Mouse (Mus musculus) embryonic facial prominence, embryonic 13.5 days (tissue): ENCODE measurements around the gene Grm5. TPM values are rescaled to one million over a fixed set of nuclear protein-coding genes. Genes with fewer than 3 reads are reported as not detected.

Experiments
- ATAC-seq: fragments of 200-750 bp; cut with Nextera tagmentation; 2 replicates; pipeline ENCODE4 v1.8.0; 2017; ENCODE audit warnings: low read depth; ENCODE audit not compliant: insufficient number of reproducible peaks, insufficient read depth, low FRiP score, low TSS enrichment
- H3K27ac ChIP-seq: fragments of 300-500 bp; sonication (generic); 2 replicates; pipeline ENCODE4 v1.5.1; 2015; ENCODE audit warnings: moderate library complexity, mild to moderate bottlenecking, inconsistent platforms
- H3K27me3 ChIP-seq: fragments of 300-500 bp; sonication (generic); 2 replicates; pipeline ENCODE4 v1.6.1; 2015; ENCODE audit warnings: mild to moderate bottlenecking, inconsistent platforms
- H3K36me3 ChIP-seq: fragments of 300-500 bp; sonication (generic); 2 replicates; pipeline ENCODE4 v1.6.1; 2015; ENCODE audit warnings: mild to moderate bottlenecking, inconsistent platforms
- H3K4me1 ChIP-seq: fragments of 300-500 bp; sonication (generic); 2 replicates; pipeline ENCODE4 v1.6.1; 2015; ENCODE audit warnings: inconsistent platforms
- H3K4me2 ChIP-seq: fragments of 300-500 bp; sonication (generic); 2 replicates; pipeline ENCODE4 v1.6.1; 2015; ENCODE audit warnings: moderate library complexity, mild to moderate bottlenecking, inconsistent platforms
- H3K4me3 ChIP-seq: fragments of 300-500 bp; sonication (generic); 2 replicates; pipeline ENCODE4 v1.5.1; 2015; ENCODE audit warnings: mild to moderate bottlenecking, inconsistent platforms
- H3K9ac ChIP-seq: fragments of 300-500 bp; sonication (generic); 2 replicates; pipeline ENCODE4 v1.6.1; 2015; ENCODE audit warnings: mild to moderate bottlenecking, inconsistent platforms
- H3K9me3 ChIP-seq: fragments of 300-500 bp; sonication (generic); 2 replicates; pipeline ENCODE4 v1.6.1; 2016; ENCODE audit warnings: inconsistent platforms
- WGBS: fragments of 180-500 bp; shearing (Covaris S2); methylation state at CpG from one replicate; pipeline ENCODE4 v1.1.7; 2015; ENCODE audit warnings: mixed read lengths; 5-methylcytosine and 5-hydroxymethylcytosine counted together
- polyA plus RNA-seq: library from polyadenylated mRNA; unstranded; fragments of >200 nt; fragmentation: Nextera tagmentation; extraction: Ambion mirVana; gene quantifications from 2 replicates; pipeline ENCODE4 v1.2.1, GENCODE M21; 2015

The Grm5 gene
- polyA plus RNA-seq, 1 experiment from 2014 or later = 1.5 TPM

GRCm38 (mm10) chr7:87925956-87926355 lies 342.0 kb downstream of the Grm5 start:
- WGBS = 20% methylated on average over 5 of the region's 5 CpGs
- Histone ChIP-seq H3K4me3 (no peak overlapping the region), H3K9me3 (no peaks in the 10 kb centered on the region), H3K9ac (no peak overlapping the region), H3K27ac (0 out of 2 replicates have a peak overlapping the region, but pooled peaks have one; percentile 23), H3K27me3 (no peaks in the 10 kb centered on the region), H3K4me2 (peak overlapping the region; percentile 26), H3K36me3 (no peaks in the 10 kb centered on the region), H3K4me1 (no peaks in the 10 kb centered on the region)
- no peak for ATAC-seq

DNA sequence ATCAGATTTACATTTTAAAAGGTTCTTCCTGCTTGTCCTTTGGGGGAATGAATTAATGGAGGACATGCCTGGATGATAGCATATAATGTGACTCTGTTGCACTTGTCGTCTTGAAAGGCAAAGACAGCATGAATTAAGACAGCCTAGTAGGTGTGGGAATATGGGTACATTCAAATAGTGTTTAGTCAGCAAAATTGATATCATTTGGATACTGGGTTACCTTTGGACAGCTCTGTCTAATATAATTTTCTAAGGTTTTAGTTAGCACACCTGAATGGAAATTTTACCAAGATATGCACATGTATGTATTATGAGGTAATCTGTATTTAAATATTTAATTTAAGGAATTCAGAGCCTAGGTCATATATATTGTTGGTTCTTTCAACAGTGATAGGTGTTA lies 353.4 kb downstream of the Grm5 start:
- 68% methylated on average over 1 of the region's 1 CpGs for WGBS
- H3K4me2 ChIP-seq = no peak overlapping the region

DNA sequence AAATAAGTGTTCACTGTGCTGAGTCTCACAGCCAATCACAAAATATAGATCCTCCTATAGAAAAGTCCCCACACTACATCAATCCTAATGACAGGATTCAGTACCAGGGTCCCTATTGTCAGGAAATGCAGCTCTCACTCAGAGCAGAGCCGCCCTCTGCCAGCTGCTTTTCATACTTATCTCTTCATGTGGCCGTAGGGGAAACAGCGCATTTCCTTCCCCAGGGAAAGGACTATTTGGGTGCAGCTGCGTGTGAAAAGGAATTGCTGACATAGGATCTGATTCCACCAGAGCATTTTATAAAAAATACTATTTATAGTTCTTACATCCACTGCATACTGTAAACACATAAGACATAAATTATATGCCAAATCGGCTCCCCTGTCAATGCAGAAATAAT lies 354.3 kb downstream of the Grm5 start:
- no peaks in the 10 kb centered on the region for H3K36me3 ChIP-seq
- H3K4me3 ChIP-seq = no peak overlapping the region
- no peak for ATAC-seq
- H3K4me1 ChIP-seq = no peaks in the 10 kb centered on the region
- 35% methylated on average over 5 of the region's 5 CpGs for WGBS
- H3K4me2 ChIP-seq = no peak overlapping the region
- no peak overlapping the region for H3K27ac ChIP-seq
- H3K9ac ChIP-seq = no peak overlapping the region
- H3K27me3 ChIP-seq = no peaks in the 10 kb centered on the region
- H3K9me3 ChIP-seq = no peaks in the 10 kb centered on the region

More for the DNA sequence above, 353.4 kb downstream of the Grm5 start:
- no peak overlapping the region for H3K27ac ChIP-seq
- ATAC-seq = no peak
- H3K27me3 ChIP-seq = no peaks in the 10 kb centered on the region
- H3K9me3 ChIP-seq = no peaks in the 10 kb centered on the region
- no peak overlapping the region for H3K9ac ChIP-seq
- no peaks in the 10 kb centered on the region for H3K4me1 ChIP-seq
- no peaks in the 10 kb centered on the region for H3K36me3 ChIP-seq
- no peak overlapping the region for H3K4me3 ChIP-seq

DNA sequence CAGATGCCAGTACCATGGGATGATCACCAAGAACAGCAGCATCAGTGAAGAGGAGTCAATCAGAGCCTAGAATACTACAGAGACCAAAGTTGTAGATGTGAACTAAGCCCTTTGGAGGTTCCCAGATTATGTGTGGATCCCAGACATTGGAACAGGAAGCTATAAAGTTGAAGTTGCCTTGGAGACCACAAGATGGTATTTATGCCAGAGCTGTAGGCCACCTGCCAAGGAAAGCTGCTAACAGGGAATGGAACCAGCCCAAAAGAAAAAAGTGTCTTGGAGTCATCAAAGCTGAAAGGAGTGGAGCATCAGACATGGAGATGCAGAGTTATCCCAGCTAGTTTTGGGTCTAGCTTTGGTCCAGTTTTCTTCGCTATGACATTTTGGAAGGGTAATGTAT lies 366.2 kb downstream of the Grm5 start:
- WGBS = 95% methylated on average over 1 of the region's 1 CpGs
- no peak overlapping the region for H3K4me3 ChIP-seq
- no peak overlapping the region for H3K27ac ChIP-seq
- no peak for ATAC-seq
- H3K4me2 ChIP-seq = no peak overlapping the region
- H3K9me3 ChIP-seq = no peaks in the 10 kb centered on the region
- H3K36me3 ChIP-seq = no peaks in the 10 kb centered on the region
- no peaks in the 10 kb centered on the region for H3K27me3 ChIP-seq
- no peaks in the 10 kb centered on the region for H3K4me1 ChIP-seq
- no peak overlapping the region for H3K9ac ChIP-seq

DNA sequence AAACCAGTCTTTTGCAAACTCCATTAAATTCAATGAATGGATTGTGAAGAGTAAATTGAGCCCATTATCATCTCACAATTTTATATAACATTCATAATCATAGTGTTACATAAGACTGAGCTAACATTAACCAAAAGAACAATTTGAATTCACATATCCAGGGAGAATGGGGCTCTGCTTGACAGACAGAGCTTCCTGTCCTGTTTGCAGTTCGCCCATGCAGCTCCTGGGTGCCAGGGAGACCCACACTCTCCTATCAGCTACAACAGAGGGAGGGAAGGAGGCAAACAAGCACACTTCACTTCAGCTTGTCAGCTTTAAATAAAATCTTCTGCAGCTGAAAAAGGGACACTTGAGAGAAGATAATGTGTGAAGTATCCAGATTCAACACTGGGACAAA lies 389.2 kb downstream of the Grm5 start:
- WGBS = 27% methylated on average over 1 of the region's 1 CpGs
- H3K4me3 ChIP-seq = no peak overlapping the region
- no peaks in the 10 kb centered on the region for H3K27me3 ChIP-seq
- H3K9ac ChIP-seq = no peak overlapping the region
- H3K36me3 ChIP-seq = no peaks in the 10 kb centered on the region
- ATAC-seq = no peak
- no peaks in the 10 kb centered on the region for H3K9me3 ChIP-seq
- no peak overlapping the region for H3K27ac ChIP-seq
- no peaks in the 10 kb centered on the region for H3K4me1 ChIP-seq
- no peak overlapping the region for H3K4me2 ChIP-seq

GRCm38 (mm10) chr7:87975041-87975440 lies 391.1 kb downstream of the Grm5 start:
- Histone ChIP-seq H3K27ac (no peak overlapping the region), H3K4me1 (no peaks in the 10 kb centered on the region), H3K36me3 (no peaks in the 10 kb centered on the region), H3K4me2 (no peak overlapping the region), H3K9ac (no peak overlapping the region), H3K4me3 (no peak overlapping the region), H3K9me3 (no peaks in the 10 kb centered on the region), H3K27me3 (no peaks in the 10 kb centered on the region)
- ATAC-seq = no peak
- WGBS = 68% methylated on average over 8 of the region's 8 CpGs

GRCm38 (mm10) chr7:87983494-87983893 lies 399.5 kb downstream of the Grm5 start:
- Histone ChIP-seq H3K4me2 (no peak overlapping the region), H3K9me3 (no peaks in the 10 kb centered on the region), H3K4me3 (no peak overlapping the region), H3K27ac (no peak overlapping the region), H3K9ac (no peak overlapping the region), H3K4me1 (no peaks in the 10 kb centered on the region), H3K27me3 (no peaks in the 10 kb centered on the region), H3K36me3 (no peaks in the 10 kb centered on the region)
- no peak for ATAC-seq
- 75% methylated on average over 2 of the region's 2 CpGs for WGBS

GRCm38 (mm10) chr7:88014451-88014850 lies 430.5 kb downstream of the Grm5 start:
- ATAC-seq = no peak
- no peak overlapping the region for H3K27ac ChIP-seq
- 80% methylated on average over 3 of the region's 3 CpGs for WGBS
- H3K4me2 ChIP-seq = no peak overlapping the region
- H3K27me3 ChIP-seq = no peaks in the 10 kb centered on the region
- H3K36me3 ChIP-seq = no peaks in the 10 kb centered on the region
- no peak overlapping the region for H3K9ac ChIP-seq
- H3K4me1 ChIP-seq = no peaks in the 10 kb centered on the region
- H3K4me3 ChIP-seq = no peak overlapping the region
- H3K9me3 ChIP-seq = no peaks in the 10 kb centered on the region

DNA sequence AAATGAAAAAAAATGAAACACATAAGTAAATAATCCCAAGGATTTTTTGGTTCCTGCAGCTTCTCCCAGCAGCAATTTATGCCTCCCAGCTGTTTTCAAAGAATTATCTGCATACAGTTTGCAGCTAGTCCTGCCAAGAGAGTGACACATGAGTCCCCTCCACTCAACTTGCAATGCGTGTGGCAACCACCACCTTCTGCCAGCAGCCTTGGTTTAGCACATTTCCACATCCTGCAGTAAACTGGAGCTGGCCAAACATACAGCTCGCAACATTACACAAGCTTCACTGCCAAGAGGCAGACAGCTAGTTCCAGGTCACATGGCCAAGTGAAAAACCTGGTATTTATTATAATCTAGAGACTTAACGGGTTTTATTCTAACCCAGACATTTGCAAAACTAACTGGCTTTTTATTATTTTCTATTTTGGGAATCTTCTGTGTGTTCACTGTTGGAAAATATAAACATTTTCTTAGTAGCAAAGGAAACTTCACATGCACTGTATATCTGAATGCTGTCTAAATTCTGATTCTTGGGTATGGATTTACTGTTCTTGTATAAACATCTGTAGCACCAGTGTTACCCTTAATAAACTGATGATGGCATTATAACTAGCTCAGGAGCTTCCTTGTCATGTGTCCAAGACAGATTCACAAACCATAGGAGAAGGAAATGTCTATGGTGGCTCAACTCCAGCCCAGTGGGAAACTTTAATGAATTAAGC lies 443.6 kb downstream of the Grm5 start:
- Histone ChIP-seq H3K36me3 (no peaks in the 10 kb centered on the region), H3K27ac (no peak overlapping the region), H3K27me3 (no peaks in the 10 kb centered on the region), H3K9me3 (no peaks in the 10 kb centered on the region), H3K9ac (no peak overlapping the region), H3K4me1 (no peaks in the 10 kb centered on the region), H3K4me2 (no peak overlapping the region), H3K4me3 (no peak overlapping the region)
- 40% methylated on average over 3 of the region's 3 CpGs for WGBS
- ATAC-seq = no peak

DNA sequence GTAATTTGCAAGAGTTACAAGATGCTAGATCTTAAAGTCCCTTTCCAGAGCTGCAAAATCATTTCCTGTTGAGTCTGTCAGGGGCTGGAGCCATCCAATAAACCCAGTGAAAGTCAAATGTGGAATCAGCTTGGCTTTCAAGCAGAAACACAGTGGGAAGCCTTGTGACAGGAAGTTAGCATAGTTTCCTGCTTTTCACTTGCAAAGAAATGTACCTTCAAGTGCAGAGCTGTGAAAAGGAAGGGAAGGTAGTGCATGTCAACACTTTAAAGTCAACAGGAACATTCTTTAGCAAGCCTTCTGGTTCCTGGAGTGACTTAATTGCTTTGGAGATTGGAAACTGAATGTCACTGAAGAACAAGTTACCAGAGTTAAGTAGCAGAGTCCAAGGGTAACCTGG lies 463.4 kb downstream of the Grm5 start:
- no peak overlapping the region for H3K4me3 ChIP-seq
- no peak overlapping the region for H3K4me2 ChIP-seq
- no peaks in the 10 kb centered on the region for H3K27me3 ChIP-seq
- H3K4me1 ChIP-seq = no peaks in the 10 kb centered on the region
- no peak overlapping the region for H3K9ac ChIP-seq
- no peaks in the 10 kb centered on the region for H3K9me3 ChIP-seq
- no peak for ATAC-seq
- no peak overlapping the region for H3K27ac ChIP-seq
- H3K36me3 ChIP-seq = no peaks in the 10 kb centered on the region

DNA sequence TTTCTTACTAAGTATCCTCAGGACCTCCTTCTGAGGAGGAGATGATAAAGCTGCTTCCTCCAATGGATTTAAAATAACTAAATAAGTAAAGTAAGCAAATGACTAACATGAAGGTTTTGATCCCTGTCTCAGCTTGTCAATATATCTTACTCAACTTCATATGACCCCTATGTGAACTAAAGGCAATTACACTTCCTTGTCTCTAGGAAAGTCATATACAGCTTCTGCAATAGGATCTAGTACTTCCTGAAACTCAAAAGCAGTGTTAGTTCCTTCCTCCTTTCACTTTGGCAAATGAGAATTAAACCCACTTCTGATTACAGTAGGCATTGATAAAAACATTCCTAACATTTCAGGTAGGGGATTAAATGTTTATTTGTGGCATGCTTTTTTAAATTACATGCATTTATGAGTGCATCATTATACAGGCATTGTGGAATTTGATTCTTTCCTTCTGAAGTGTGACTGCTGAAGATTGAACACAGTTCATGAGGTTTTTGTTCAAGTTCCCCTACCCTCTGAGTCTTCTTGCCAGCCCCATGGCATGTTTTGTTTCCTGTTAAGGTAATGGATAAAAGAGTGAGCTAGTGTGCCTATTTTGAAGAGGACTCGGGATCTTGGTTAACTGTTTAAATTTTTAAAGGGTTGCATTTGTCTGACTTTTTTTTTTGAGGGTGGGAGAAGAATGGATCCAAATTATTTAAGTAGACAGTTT lies 470.4 kb downstream of the Grm5 start:
- Histone ChIP-seq H3K9ac (no peak overlapping the region), H3K4me1 (no peaks in the 10 kb centered on the region), H3K4me3 (no peak overlapping the region), H3K4me2 (no peak overlapping the region), H3K27me3 (no peaks in the 10 kb centered on the region), H3K27ac (no peak overlapping the region), H3K9me3 (no peaks in the 10 kb centered on the region), H3K36me3 (no peaks in the 10 kb centered on the region)
- WGBS = 65% methylated on average over 1 of the region's 1 CpGs
- no peak for ATAC-seq

GRCm38 (mm10) chr7:88056438-88056837 lies 472.5 kb downstream of the Grm5 start:
- Histone ChIP-seq H3K9ac (no peak overlapping the region), H3K9me3 (no peaks in the 10 kb centered on the region), H3K36me3 (no peaks in the 10 kb centered on the region), H3K27me3 (no peaks in the 10 kb centered on the region), H3K4me2 (no peak overlapping the region), H3K4me3 (no peak overlapping the region), H3K4me1 (no peaks in the 10 kb centered on the region), H3K27ac (no peak overlapping the region)
- 47% methylated on average over 2 of the region's 2 CpGs for WGBS
- no peak for ATAC-seq
